In the genomic region with DNA sequence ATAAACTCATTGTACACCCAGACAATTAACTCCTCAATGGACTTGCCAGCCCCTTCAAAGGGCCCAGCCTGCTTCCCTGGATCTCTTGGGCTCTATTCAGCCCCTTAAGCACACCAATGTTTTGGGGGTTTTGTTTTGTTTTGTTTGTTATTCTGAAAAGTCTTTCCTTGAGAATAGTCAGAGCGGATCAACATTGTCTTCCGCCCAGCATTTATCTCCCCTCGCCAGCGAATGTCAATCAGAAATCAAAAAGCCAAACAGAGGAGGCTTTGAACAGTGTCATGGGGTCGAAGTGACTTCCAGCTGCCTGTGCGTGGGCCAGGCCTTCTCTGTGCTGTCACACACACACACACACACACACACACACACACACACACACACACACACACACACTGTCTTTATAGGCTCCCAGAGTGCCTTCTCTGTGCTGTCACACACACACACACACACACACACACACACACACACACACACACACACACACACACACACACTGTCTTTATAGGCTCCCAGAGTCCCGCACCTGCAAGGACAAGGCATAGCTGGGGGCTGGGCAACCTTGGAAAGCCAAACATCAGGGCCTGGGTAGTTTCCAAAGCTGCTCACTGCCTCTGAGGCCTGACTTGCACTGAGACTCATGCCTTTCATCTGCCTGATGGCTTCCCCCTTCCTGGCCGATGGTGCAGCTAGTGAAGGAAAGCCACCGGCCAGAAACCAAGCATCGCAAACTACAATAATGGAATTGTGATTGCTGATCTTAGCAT, we compare ENCODE assay signal across 14 mouse cellular contexts.
DNase-seq lines count a peak whose midpoint lies in the region; ATAC-seq and TF ChIP-seq lines count a peak whose summit lies in the region.
"Had no signal": no experiment of that assay in that cellular context is flagged by ENCODE, and none has a peak within 500 bp of the region (broad histone marks: within the 10 kb centered on the region; RNA-seq: fewer than 3 reads in every experiment).

No protein-coding gene starts in this region.

- ATAC-seq in hindbrain, embryonic 12.5 days (ENCODE audit: low FRiP score), result peak; percentile 71
- ATAC-seq in midbrain, embryonic 16.5 days, result peak; percentile 68

- peaks cover 16% of the 10 kb centered on the region for H3K4me1 ChIP-seq in hindbrain, embryonic 12.5 days
- no peaks in the 10 kb centered on the region for H3K4me1 ChIP-seq in midbrain, embryonic 16.5 days (ENCODE audit: control insufficient read depth, insufficient read depth, low read length)
- H3K4me1 ChIP-seq: lung, embryonic 15.5 days had no signal

- H3K4me3 ChIP-seq in hindbrain, embryonic 12.5 days, result no peak overlapping the region
- no peak overlapping the region for H3K4me3 ChIP-seq in midbrain, embryonic 16.5 days (ENCODE audit: low read depth, low read length)
- H3K4me3 ChIP-seq in layer of hippocampus, adult 2 months, result no peak overlapping the region
- H3K4me3 ChIP-seq: lung, embryonic 15.5 days; myocyte had no signal

- 27% methylated on average over 9 of the region's 10 CpGs for WGBS in hindbrain, embryonic 12.5 days
- 10% methylated on average over 10 of the region's 10 CpGs for WGBS in midbrain, embryonic 16.5 days

- TF ChIP-seq CTCF in layer of hippocampus, adult 2 months (conservative IDR thresholded peaks at IDR 0.05), result no peak

- H3K9me3 ChIP-seq in hindbrain, embryonic 12.5 days (replicated peaks), result no peaks in the 10 kb centered on the region
- H3K9me3 ChIP-seq in midbrain, embryonic 16.5 days (replicated peaks; ENCODE audit: control insufficient read depth, low read length, poor library complexity, severe bottlenecking), result no peaks in the 10 kb centered on the region
- H3K9me3 ChIP-seq: lung, embryonic 15.5 days had no signal

- no peak overlapping the region for H3K9ac ChIP-seq in hindbrain, embryonic 12.5 days
- H3K9ac ChIP-seq in midbrain, embryonic 16.5 days (ENCODE audit: low read depth, low read length), result no peak overlapping the region
- H3K9ac ChIP-seq: lung, embryonic 15.5 days had no signal

- H3K27ac ChIP-seq in hindbrain, embryonic 12.5 days, result peak overlapping the region; percentile 44; the same call in 1 of the 2 replicates
- H3K27ac ChIP-seq in midbrain, embryonic 16.5 days (ENCODE audit: low read length), result 0 out of 2 replicates have a peak overlapping the region, but pooled peaks have one; percentile 10
- no peak overlapping the region for H3K27ac ChIP-seq in layer of hippocampus, adult 2 months
- H3K27ac ChIP-seq: lung, embryonic 15.5 days had no signal

- no peaks in the 10 kb centered on the region for H3K36me3 ChIP-seq in hindbrain, embryonic 12.5 days
- H3K36me3 ChIP-seq in midbrain, embryonic 16.5 days (ENCODE audit: control insufficient read depth, insufficient read depth, low read length), result no peaks in the 10 kb centered on the region
- H3K36me3 ChIP-seq: lung, embryonic 15.5 days had no signal

- peaks cover 27% of the 10 kb centered on the region for H3K27me3 ChIP-seq in hindbrain, embryonic 12.5 days
- H3K27me3 ChIP-seq in midbrain, embryonic 16.5 days (ENCODE audit: control insufficient read depth, insufficient read depth, low read depth, low read length), result no peaks in the 10 kb centered on the region
- H3K27me3 ChIP-seq: lung, embryonic 15.5 days had no signal

- no peak overlapping the region for H3K4me2 ChIP-seq in hindbrain, embryonic 12.5 days (replicated peaks)
- no peak overlapping the region for H3K4me2 ChIP-seq in midbrain, embryonic 16.5 days (ENCODE audit: low read length)
- H3K4me2 ChIP-seq: lung, embryonic 15.5 days had no signal

- intact Hi-C loops in left cerebral cortex, postnatal 4 days (cut with DNase I), result no loop called here
- intact Hi-C loops in left cerebral cortex, postnatal 25 days (cut with DNase I), result no loop called here

- DNase-seq in left cerebral cortex, postnatal 4 days, result peak; percentile 44
- DNase-seq in left cerebral cortex, postnatal 25 days (ENCODE audit: low spot score in 2 of 2), result no peak
- DNase-seq in embryo, embryonic 10 days (ENCODE audit: low spot score), result peak; percentile 63
- no peak for DNase-seq in T-cell, adult 2 months (ENCODE audit: low spot score)
- DNase-seq in layer of hippocampus, adult 2 months (ENCODE audit: low spot score in 2 of 2), result no peak
- DNase-seq in kidney, postnatal 36 days, result no peak
- DNase-seq: B cell, adult 2 months; heart, adult 18-20 months; kidney, postnatal 10 days; thymus, adult 18-20 months had no signal

Comparison
In these comparisons a context has a peak if more than half of its experiments do, and no peak if none do; other contexts are left out.
1. DNase-seq: peak in left cerebral cortex, postnatal 4 days (single experiment) and embryo, embryonic 10 days (single experiment); none in left cerebral cortex, postnatal 25 days (0 of 2), T-cell, adult 2 months (single experiment), layer of hippocampus, adult 2 months (0 of 2) and kidney, postnatal 36 days (0 of 2).